Mouse (Mus musculus): ENCODE measurements around the gene Gm37240. TPM values are rescaled to one million over a fixed set of nuclear protein-coding genes. Genes with fewer than 3 reads are reported as not detected.

The Gm37240 gene
- polyA plus RNA-seq, 1 experiment from 2014 or later: 0.52 TPM

DNA sequence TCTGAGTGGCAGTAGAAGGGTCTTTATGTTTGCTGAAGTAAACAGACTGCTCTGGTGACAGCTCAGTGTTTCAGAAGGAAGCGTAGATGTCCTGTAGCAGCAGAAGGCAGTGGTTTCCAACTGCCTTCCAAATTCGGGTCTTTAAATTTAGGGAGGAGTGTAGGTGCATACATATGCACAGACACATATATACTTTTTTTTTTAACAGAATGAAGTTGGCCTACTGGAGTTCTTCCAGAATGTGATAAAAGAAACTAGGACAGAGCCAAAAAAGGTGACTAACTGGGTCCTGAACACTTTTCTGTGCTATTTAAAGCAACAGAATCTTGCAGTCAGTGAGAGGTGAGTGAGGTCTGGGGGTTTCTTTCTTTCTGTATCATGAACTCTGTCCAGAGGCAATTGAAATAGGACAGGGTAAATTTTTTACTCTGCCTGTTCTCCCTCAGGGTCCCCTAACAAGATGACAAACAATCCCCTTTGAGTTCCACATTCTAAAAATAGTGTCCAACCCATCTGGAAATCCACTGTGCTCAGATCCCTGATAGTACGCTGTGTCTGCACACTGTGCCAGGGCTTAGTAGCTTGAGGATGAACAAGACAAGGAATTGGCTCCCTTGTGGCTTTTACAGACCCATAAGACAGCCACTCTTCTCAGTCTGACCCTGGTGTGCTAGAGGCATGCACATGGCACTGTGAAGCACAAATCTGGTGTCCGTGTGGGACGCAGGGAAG, 250.4 kb downstream of the Gm37240 start:
- Histone ChIP-seq H3K9me3 (replicated peaks) (no peaks in the 10 kb centered on the region), H3K36me3 (no peaks in the 10 kb centered on the region), H3K27ac (no peak overlapping the region), H3K9ac (no peak overlapping the region), H3K4me2 (no peak overlapping the region), H3K27me3 (replicated peaks) (no peaks in the 10 kb centered on the region), H3K4me3 (no peak overlapping the region), H3K4me1 (no peaks in the 10 kb centered on the region)
- no peak for ATAC-seq
- 77% methylated on average over 5 of the region's 5 CpGs for WGBS (ENCODE audit: insufficient replicate concordance)

DNA sequence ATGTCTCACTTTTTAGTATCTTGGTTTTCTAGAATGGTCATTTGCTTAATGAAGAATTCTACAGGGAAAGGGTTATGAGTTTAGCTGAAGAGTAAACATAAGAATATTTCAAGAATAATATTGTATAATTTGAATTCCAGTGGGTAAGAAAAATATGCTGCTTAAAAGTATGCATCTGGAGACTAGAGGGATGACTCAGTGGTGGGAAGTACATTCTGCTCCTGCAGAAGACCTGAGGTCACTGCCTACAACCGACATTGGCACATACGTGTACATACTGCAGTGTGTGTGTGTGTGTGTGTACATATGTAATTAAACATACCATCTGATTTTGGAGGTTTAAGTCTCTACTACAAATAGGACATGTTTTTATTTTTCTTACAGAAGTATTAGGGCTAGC, 251.7 kb downstream of the Gm37240 start:
- H3K27ac ChIP-seq: no peak overlapping the region
- H3K9ac ChIP-seq: no peak overlapping the region
- 75% methylated on average over 2 of the region's 2 CpGs for WGBS (ENCODE audit: insufficient replicate concordance)
- no peak for ATAC-seq
- no peaks in the 10 kb centered on the region for H3K36me3 ChIP-seq
- H3K9me3 ChIP-seq (replicated peaks): no peaks in the 10 kb centered on the region
- no peaks in the 10 kb centered on the region for H3K27me3 ChIP-seq (replicated peaks)
- no peak overlapping the region for H3K4me3 ChIP-seq
- H3K4me2 ChIP-seq: no peak overlapping the region
- no peaks in the 10 kb centered on the region for H3K4me1 ChIP-seq

DNA sequence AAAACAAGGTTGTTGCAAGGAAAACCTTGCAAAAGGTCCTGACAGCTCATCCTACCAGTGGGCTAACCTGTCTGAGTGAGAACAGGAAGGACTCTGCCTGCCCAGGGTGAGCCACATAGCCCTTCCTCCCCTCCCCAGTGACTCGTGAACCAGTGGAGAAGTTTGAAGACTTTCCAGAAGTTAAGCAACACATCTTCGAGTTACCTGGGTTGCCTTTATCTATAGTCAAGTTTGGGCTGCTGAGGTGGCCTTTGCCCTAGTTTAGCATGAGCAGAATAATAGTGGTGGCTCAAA, 252.2 kb downstream of the Gm37240 start:
- no peak overlapping the region for H3K9ac ChIP-seq
- H3K9me3 ChIP-seq (replicated peaks): no peaks in the 10 kb centered on the region
- H3K4me2 ChIP-seq: no peak overlapping the region
- H3K27me3 ChIP-seq (replicated peaks): no peaks in the 10 kb centered on the region
- no peak overlapping the region for H3K4me3 ChIP-seq
- H3K4me1 ChIP-seq: no peaks in the 10 kb centered on the region
- ATAC-seq: no peak
- no peaks in the 10 kb centered on the region for H3K36me3 ChIP-seq
- H3K27ac ChIP-seq: no peak overlapping the region
- 51% methylated on average over 2 of the region's 2 CpGs for WGBS (ENCODE audit: insufficient replicate concordance)

DNA sequence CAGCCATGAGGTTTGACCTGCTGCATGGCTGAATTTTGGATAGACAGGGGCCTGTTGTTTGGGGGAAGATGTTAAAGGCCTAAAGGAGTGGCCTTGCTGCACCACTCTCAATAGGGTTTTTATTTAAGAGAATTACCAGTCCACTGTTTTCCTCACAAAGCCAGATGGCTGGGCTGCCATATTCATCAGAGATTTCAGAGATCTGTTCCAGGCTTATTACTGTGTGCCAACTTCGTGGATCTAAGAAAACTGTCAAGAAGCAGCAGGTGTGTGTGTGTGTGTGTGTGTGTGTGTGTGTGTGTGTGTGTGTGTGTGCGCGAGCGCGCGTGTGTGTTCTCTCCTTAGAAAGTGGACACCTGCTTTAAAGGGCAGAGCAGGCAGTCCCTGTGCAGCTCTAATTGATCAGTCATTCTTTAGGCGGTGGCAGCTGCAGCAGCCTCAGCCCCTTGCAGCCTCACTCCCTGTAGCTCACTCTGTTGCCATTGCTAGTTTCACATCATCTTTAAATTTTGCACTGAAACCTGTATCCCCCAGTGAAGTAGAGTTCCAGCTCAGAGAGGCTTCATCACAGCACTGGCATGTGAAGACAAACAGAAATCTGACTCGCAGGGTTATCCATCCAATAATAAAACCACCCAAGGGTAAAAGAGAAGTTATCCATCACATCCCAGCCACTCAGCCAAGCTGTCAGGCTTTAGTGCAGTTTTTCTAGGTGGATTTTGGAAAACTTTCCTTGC, 252.8 kb downstream of the Gm37240 start:
- Histone ChIP-seq H3K9ac (no peak overlapping the region), H3K36me3 (0 out of 2 replicates have a peak, but pooled peaks cover under 1% of the 10 kb centered on the region), H3K9me3 (replicated peaks) (no peaks in the 10 kb centered on the region), H3K4me2 (no peak overlapping the region), H3K27ac (no peak overlapping the region), H3K4me3 (no peak overlapping the region), H3K4me1 (no peaks in the 10 kb centered on the region), H3K27me3 (replicated peaks) (no peaks in the 10 kb centered on the region)
- no peak for ATAC-seq
- 86% methylated on average over 8 of the region's 8 CpGs for WGBS (ENCODE audit: insufficient replicate concordance)

DNA sequence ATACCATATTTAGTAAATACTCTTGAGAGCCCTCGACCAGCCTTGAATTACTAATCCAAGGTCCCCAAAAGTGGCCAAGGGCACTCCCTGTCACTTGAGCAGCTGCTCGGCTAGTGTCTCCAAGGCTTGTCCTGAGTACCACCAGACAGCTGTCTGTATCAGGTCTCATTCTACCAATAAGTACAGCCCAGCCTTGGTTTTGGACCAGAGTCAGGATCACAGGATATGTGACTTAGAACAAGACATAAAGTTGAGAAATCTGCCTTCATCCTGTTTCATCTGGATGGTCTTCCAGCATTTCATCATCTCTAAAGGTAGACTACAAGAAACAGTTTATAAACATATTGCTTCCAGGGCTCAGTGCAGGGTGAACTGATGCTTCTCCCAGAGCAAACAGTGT, 253.6 kb downstream of the Gm37240 start:
- ATAC-seq: no peak
- H3K27ac ChIP-seq: no peak overlapping the region
- H3K4me3 ChIP-seq: no peak overlapping the region
- H3K9ac ChIP-seq: no peak overlapping the region
- no peak overlapping the region for H3K4me2 ChIP-seq
- H3K9me3 ChIP-seq (replicated peaks): no peaks in the 10 kb centered on the region
- H3K36me3 ChIP-seq: peaks cover 4% of the 10 kb centered on the region; the same call in 1 of the 2 replicates
- H3K27me3 ChIP-seq (replicated peaks): no peaks in the 10 kb centered on the region
- 83% methylated on average over 2 of the region's 2 CpGs for WGBS (ENCODE audit: insufficient replicate concordance)
- H3K4me1 ChIP-seq: no peaks in the 10 kb centered on the region

DNA sequence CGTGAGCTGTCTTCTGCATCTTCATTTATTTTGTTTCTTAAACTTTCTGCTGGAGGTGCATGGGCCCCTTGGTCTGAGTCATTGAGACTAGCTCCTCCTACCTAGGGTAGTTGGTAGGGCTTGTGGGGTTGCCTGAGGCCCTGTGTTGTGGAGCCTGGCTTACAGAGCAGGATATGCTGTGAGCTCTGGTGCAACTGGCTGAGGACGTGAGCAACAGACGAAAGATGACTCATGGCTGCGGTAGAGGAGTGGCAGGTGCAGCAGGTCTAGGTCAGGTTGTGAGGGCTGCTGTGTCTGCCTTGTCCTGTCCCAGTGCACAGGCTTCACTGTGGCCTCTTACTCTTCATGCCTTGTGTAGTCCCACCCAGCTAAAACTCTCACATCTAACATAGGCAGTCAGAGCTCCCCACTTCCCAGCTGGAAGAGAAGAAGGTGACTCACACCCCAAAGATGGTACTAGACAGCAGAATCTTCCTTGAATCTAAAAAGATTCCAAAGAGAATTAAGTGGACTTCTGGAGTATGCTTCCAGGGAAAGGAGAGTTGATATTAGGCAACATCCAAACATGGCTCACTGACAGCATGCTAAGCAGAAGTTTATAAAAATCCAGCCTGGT, 257.3 kb downstream of the Gm37240 start:
- H3K4me1 ChIP-seq: no peaks in the 10 kb centered on the region
- no peak overlapping the region for H3K9ac ChIP-seq
- no peak overlapping the region for H3K4me3 ChIP-seq
- H3K4me2 ChIP-seq: no peak overlapping the region
- WGBS (ENCODE audit: insufficient replicate concordance): 89% methylated on average over 4 of the region's 4 CpGs
- ATAC-seq: no peak
- H3K27me3 ChIP-seq (replicated peaks): no peaks in the 10 kb centered on the region
- H3K36me3 ChIP-seq: peaks cover 4% of the 10 kb centered on the region; the same call in 1 of the 2 replicates
- no peak overlapping the region for H3K27ac ChIP-seq
- no peaks in the 10 kb centered on the region for H3K9me3 ChIP-seq (replicated peaks)

DNA sequence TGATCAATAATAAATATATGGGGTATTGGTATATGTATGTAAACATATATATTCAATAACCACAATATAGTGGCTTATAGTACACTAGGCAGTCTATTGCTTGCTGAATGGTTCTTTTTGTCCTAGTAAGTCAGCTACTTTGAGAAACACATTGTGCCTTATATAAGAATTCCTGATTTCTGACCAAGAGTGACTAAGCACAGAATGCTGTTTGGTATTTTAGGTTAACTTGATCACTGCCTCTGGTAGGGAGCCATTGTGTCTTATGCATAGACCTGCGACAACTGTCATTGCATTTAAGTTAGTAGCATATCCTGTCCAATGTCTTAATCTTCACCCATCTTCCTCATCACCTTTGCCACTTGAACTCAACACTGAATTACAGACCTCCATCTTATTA, 267.6 kb downstream of the Gm37240 start:
- peaks cover 12% of the 10 kb centered on the region; the same call in 1 of the 2 replicates for H3K4me1 ChIP-seq
- no peak for ATAC-seq
- no peaks in the 10 kb centered on the region for H3K9me3 ChIP-seq (replicated peaks)
- no peak overlapping the region for H3K9ac ChIP-seq
- H3K4me3 ChIP-seq: no peak overlapping the region
- no peak overlapping the region for H3K4me2 ChIP-seq
- peaks cover 41% of the 10 kb centered on the region for H3K36me3 ChIP-seq
- 95% methylated on average over 1 of the region's 1 CpGs for WGBS (ENCODE audit: insufficient replicate concordance)
- H3K27ac ChIP-seq: no peak overlapping the region
- no peaks in the 10 kb centered on the region for H3K27me3 ChIP-seq (replicated peaks)

DNA sequence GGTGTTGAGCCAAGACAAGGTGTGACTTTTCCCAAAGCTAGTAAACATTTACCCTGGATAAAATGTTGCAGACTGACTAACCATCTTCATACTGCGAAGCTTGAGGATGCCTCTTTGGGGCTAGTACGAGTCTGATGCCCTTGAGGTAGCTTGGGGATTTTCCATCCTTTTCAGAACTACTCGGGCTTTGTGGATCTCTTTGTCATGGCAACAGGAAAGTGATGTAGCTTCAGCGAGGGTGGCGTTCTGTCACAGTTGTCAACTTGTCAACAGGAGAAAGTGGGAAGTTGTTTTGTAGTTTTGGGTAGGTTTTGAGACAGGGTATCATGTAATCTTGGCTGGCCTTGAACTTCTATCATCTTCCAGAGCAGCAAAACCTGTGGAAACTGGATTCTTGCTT, 268.0 kb downstream of the Gm37240 start:
- 76% methylated on average over 5 of the region's 5 CpGs for WGBS (ENCODE audit: insufficient replicate concordance)
- H3K27ac ChIP-seq: no peak overlapping the region
- H3K36me3 ChIP-seq: peaks cover 41% of the 10 kb centered on the region
- no peak overlapping the region for H3K9ac ChIP-seq
- no peak overlapping the region for H3K4me2 ChIP-seq
- H3K27me3 ChIP-seq (replicated peaks): no peaks in the 10 kb centered on the region
- H3K4me1 ChIP-seq: peaks cover 12% of the 10 kb centered on the region; the same call in 1 of the 2 replicates
- no peaks in the 10 kb centered on the region for H3K9me3 ChIP-seq (replicated peaks)
- no peak overlapping the region for H3K4me3 ChIP-seq
- ATAC-seq: no peak

DNA sequence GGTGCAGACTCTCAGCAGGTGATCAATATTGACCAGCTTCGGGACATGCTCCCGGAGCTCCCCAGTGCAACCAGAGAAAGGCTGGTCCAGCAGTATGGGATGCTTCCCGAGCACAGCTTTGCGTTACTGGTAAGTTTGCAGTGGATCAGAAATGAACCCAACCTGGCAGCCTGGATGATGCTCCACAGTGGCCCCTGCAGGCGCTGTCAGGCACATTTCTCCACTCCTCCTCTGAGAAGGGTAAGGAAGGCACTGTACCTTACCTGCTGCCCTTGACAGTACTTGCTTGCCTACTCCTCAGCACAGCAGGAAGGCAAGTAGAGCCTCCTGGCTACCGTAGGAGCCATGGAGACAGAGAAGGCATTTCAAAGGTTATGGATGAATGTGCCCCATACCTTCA, 268.4 kb downstream of the Gm37240 start:
- H3K4me2 ChIP-seq: no peak overlapping the region
- 82% methylated on average over 6 of the region's 6 CpGs for WGBS (ENCODE audit: insufficient replicate concordance)
- H3K4me1 ChIP-seq: peaks cover 12% of the 10 kb centered on the region; the same call in 1 of the 2 replicates
- no peak for ATAC-seq
- H3K36me3 ChIP-seq: peaks cover 41% of the 10 kb centered on the region
- no peak overlapping the region for H3K9ac ChIP-seq
- no peak overlapping the region for H3K27ac ChIP-seq
- no peaks in the 10 kb centered on the region for H3K27me3 ChIP-seq (replicated peaks)
- H3K9me3 ChIP-seq (replicated peaks): no peaks in the 10 kb centered on the region
- no peak overlapping the region for H3K4me3 ChIP-seq

DNA sequence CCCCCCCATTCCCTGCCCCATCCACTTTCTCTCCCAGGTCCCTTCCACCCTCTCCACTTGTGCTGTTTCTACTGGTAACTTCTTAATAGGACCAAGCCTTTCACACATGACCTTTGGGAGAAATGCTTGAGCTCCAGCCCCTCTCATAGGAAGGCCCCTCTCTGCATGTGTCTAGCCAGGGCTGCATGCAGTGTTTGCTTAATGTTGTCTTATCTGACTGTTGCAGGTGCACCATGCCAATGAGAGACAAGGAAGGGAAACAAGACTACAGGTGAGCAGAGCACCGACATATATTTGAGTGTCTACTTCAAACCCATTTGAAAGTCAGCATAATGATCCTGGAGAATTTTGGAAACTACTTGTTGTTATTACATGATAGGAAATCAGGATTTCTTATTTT, 270.9 kb downstream of the Gm37240 start:
- Histone ChIP-seq H3K9ac (no peak overlapping the region), H3K36me3 (peaks cover 39% of the 10 kb centered on the region), H3K9me3 (replicated peaks) (no peaks in the 10 kb centered on the region), H3K4me1 (peaks cover 12% of the 10 kb centered on the region; the same call in 1 of the 2 replicates), H3K27me3 (replicated peaks) (no peaks in the 10 kb centered on the region), H3K4me3 (no peak overlapping the region), H3K27ac (no peak overlapping the region), H3K4me2 (no peak overlapping the region)
- ATAC-seq: peak; percentile 72
- 35% methylated on average over 1 of the region's 1 CpGs for WGBS (ENCODE audit: insufficient replicate concordance)

DNA sequence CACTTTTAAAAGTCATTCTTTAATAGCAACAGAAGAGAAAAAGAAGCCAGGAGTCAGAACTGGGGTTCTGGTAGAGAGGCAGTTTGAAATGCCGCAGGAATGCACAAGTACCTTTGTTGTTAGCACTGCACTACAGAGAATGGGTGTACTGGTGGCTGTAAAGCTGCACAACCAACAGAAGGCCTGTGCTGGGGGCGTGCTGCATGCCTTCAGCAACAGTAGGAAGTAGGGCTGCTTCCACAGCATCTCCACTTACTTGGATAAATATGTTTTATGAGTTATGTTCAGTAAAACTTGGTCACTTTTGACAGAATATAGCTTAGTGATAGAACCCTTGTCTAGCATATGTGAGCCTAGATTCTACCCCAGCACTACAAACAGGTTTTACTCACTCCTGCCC, 279.6 kb downstream of the Gm37240 start:
- WGBS (ENCODE audit: insufficient replicate concordance): 75% methylated on average over 2 of the region's 2 CpGs

DNA sequence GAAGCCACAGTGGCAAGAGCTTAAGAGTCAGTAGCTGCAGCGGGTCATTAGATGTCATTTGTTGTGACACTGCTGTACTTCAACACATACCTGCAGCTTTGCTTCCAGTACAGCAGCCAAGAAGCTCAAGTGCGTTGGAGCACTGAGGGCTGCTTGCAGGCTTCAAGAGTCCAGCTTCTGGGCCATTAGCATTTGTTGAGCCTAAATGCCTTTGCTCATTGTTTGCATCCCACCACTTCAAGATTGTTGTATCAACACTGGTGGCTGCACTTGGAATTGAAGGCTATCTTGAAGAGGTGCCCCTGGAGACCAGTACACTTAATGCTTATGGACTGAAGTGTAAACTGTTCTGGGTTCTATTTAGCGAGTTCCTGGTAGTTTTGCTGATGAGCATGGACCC, 280.4 kb downstream of the Gm37240 start:
- WGBS (ENCODE audit: insufficient replicate concordance): 73% methylated on average over 3 of the region's 3 CpGs
- Histone ChIP-seq H3K27ac (no peak overlapping the region), H3K9me3 (replicated peaks) (no peaks in the 10 kb centered on the region), H3K4me1 (no peaks in the 10 kb centered on the region), H3K4me3 (no peak overlapping the region), H3K4me2 (no peak overlapping the region), H3K27me3 (replicated peaks) (no peaks in the 10 kb centered on the region), H3K9ac (no peak overlapping the region), H3K36me3 (peaks cover 14% of the 10 kb centered on the region)
- ATAC-seq: no peak

More for the DNA sequence above, 279.6 kb downstream of the Gm37240 start:
- Histone ChIP-seq H3K4me2 (no peak overlapping the region), H3K9me3 (replicated peaks) (no peaks in the 10 kb centered on the region), H3K27ac (no peak overlapping the region), H3K27me3 (replicated peaks) (no peaks in the 10 kb centered on the region), H3K36me3 (peaks cover 14% of the 10 kb centered on the region), H3K4me3 (no peak overlapping the region), H3K4me1 (no peaks in the 10 kb centered on the region), H3K9ac (no peak overlapping the region)
- no peak for ATAC-seq
